Mouse (Mus musculus) CH12.LX (cell line): ENCODE measurements at regions not wholly inside any gene's neighbourhood (a gene's known extent, or its start where the extent isn't known, plus 50 kb on each side); places are given as distances from the start of the nearest gene placed in this dataset.

Experiments
- CTCF ChIP-seq, 2 experiments: IDR thresholded peaks in 1 of 2; conservative IDR thresholded peaks in 1 of 2; 2 replicates each; pipeline ENCODE4 v1.5.1; 2011 to 2012; ENCODE audit warnings: low read depth in 2 of 2, low read length in 2 of 2, improper control_type of control experiment in 1 of 2, inconsistent platforms in 1 of 2, mild to moderate bottlenecking in 1 of 2, moderate library complexity in 1 of 2
- EP300 ChIP-seq: IDR thresholded peaks from 2 replicates; pipeline ENCODE4 v1.6.1; 2011; ENCODE audit warnings: low read length, improper control_type of control experiment
- MAZ ChIP-seq: IDR thresholded peaks from 2 replicates; pipeline ENCODE4 v1.6.1; 2012; ENCODE audit warnings: low read depth, mild to moderate bottlenecking, inconsistent platforms, low read length, improper control_type of control experiment, moderate library complexity
- MXI1 ChIP-seq: IDR thresholded peaks from 2 replicates; pipeline ENCODE4 v1.6.1; 2011; ENCODE audit warnings: mild to moderate bottlenecking, low read depth, low read length, improper control_type of control experiment
- POLR2A ChIP-seq: IDR thresholded peaks from 2 replicates; pipeline ENCODE4 v1.6.1; 2011; ENCODE audit warnings: low read depth, mild to moderate bottlenecking, improper control_type of control experiment, low read length
- USF1 ChIP-seq: IDR thresholded peaks from 2 replicates; pipeline ENCODE4 v1.6.1; 2014; ENCODE audit warnings: low read depth, mild to moderate bottlenecking, inconsistent platforms, low read length, improper control_type of control experiment
- ZMIZ1 ChIP-seq: IDR thresholded peaks from 2 replicates; pipeline ENCODE4 v1.6.1; 2012; ENCODE audit warnings: low read depth, mild to moderate bottlenecking, inconsistent platforms, low read length, improper control_type of control experiment

DNA sequence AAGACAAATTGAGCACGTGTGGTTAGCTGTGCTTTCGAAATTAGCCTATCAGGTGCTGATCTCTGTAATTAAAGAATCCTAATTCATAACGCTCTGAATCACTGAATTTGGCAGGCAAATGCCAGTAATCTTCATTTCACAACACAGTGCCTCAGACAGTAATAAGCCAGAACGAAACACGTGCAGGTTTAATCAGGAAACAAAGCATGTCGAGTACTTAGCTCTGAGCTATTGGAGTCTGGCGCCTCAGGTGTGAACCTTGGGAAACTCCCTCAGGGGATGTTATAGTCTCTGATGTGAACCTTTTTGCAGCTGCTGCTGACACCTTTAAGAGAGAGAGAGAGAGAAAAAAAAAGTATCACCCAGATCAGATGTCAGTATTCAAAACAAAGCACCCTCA lies 232.6 kb downstream of the Cog6 start:
- no peak for TF ChIP-seq MAZ
- TF ChIP-seq MXI1: no peak
- TF ChIP-seq POLR2A: no peak
- no peak for TF ChIP-seq CTCF (conservative IDR thresholded peaks at IDR 0.05 in 1 of 2, IDR thresholded peaks at IDR 0.05 in 1 of 2; ENCODE audit: low read depth in 2 of 2, low read length in 2 of 2)
- no peak for TF ChIP-seq USF1
- no peak for TF ChIP-seq EP300
- no peak for TF ChIP-seq ZMIZ1
